8 mouse cellular contexts compared by ENCODE assay signal in genomic region chr5:115475337-115476106, GRCm38 (mm10). TPM values are rescaled to one million over a fixed set of nuclear protein-coding genes. Genes with fewer than 3 reads are reported as not detected.
DNase-seq lines count a peak whose midpoint lies in the region; ATAC-seq lines count a peak whose summit lies in the region.

No protein-coding gene starts in this region.

- no peak overlapping the region for H3K27ac ChIP-seq in lung, embryonic 15.5 days

- H3K4me1 ChIP-seq in lung, embryonic 15.5 days: peaks cover 10% of the 10 kb centered on the region

- H3K9me3 ChIP-seq in lung, embryonic 15.5 days: no peaks in the 10 kb centered on the region

- H3K36me3 ChIP-seq in lung, embryonic 15.5 days: no peaks in the 10 kb centered on the region

- WGBS in lung, embryonic 15.5 days: 11% methylated on average over 22 of the region's 22 CpGs

- intact Hi-C loops in left cerebral cortex, postnatal 14 days (cut with DNase I): no loop called here
- intact Hi-C loops in gastrocnemius, postnatal 14 days (cut with DNase I; ENCODE audit: low total_unique reads): no loop called here

- peak overlapping the region; percentile 13; the same call in 1 of the 2 replicates for H3K9ac ChIP-seq in lung, embryonic 15.5 days

- no peaks in the 10 kb centered on the region for H3K27me3 ChIP-seq in lung, embryonic 15.5 days

- H3K4me3 ChIP-seq in lung, embryonic 15.5 days: peak overlapping the region; percentile 38

- DNase-seq in left cerebral cortex, postnatal 14 days (ENCODE audit: low spot score in 2 of 2): peak; percentile 50 to 62
- DNase-seq in left cerebral cortex, adult 8-10 months (ENCODE audit: low spot score in 2 of 2): no peak
- DNase-seq in cerebellum, postnatal 10 days: peak; percentile 71 to 74
- DNase-seq in gastrocnemius, postnatal 14 days: peak; percentile 54
- DNase-seq in kidney, adult 9 months: peak; percentile 78
- peak; percentile 74 for DNase-seq in retina, embryonic 14.5 days (ENCODE audit: low spot score)
- no peak for DNase-seq in ovary, postnatal 14 days (ENCODE audit: low spot score)

- ATAC-seq in lung, embryonic 15.5 days (ENCODE audit: borderline replicate concordance, extremely low read depth, low FRiP score, low TSS enrichment): peak; percentile 60; the same call in 1 of the 2 replicates

- peak overlapping the region; percentile 58 for H3K4me2 ChIP-seq in lung, embryonic 15.5 days

RNA-seq across cellular contexts. Expression of gene Sirt4, which starts 9.0 kb away (rescaled TPM):
- 10 to 100 TPM; 27.4 to 27.7 TPM for total RNA-seq in left cerebral cortex, postnatal 14 days (2021)
- 10 to 100 TPM; 27.1 to 38.6 (median 33.1) TPM for total RNA-seq in left cerebral cortex, adult 8-10 months (2022)
- total RNA-seq in gastrocnemius, postnatal 14 days (2021): 10 to 100 TPM; 10.3 to 16.6 TPM
- polyA plus RNA-seq in lung, embryonic 15.5 days (2015; fragmentation: Nextera tagmentation; extraction: Ambion mirVana): 27.2 and 30.4 TPM in 2 replicates

RNA-seq across cellular contexts. Expression of gene Pla2g1b, which starts 9.5 kb away (rescaled TPM):
- not detected for total RNA-seq in left cerebral cortex, postnatal 14 days (2021)
- total RNA-seq in left cerebral cortex, adult 8-10 months (2022): not detected
- total RNA-seq in gastrocnemius, postnatal 14 days (2021): not detected
- polyA plus RNA-seq in lung, embryonic 15.5 days (2015; fragmentation: Nextera tagmentation; extraction: Ambion mirVana): 4.7 and 7.0 TPM in 2 replicates

RNA-seq across cellular contexts. Expression of gene Pxn, which starts 31.0 kb away (rescaled TPM):
- 10 to 100 TPM; 20.8 to 22.1 TPM for total RNA-seq in left cerebral cortex, postnatal 14 days (2021)
- total RNA-seq in left cerebral cortex, adult 8-10 months (2022): 10 to 100 TPM; 18.3 to 27.8 (median 22.9) TPM
- 10 to 100 TPM; 80.6 to 83.4 TPM for total RNA-seq in gastrocnemius, postnatal 14 days (2021)
- 57.1 and 58.6 TPM in 2 replicates for polyA plus RNA-seq in lung, embryonic 15.5 days (2015; fragmentation: Nextera tagmentation; extraction: Ambion mirVana)

RNA-seq across cellular contexts. Expression of gene Msi1, which starts 46.1 kb away (rescaled TPM):
- 10 to 100 TPM; 45.4 to 54.0 TPM for total RNA-seq in left cerebral cortex, postnatal 14 days (2021)
- total RNA-seq in left cerebral cortex, adult 8-10 months (2022): 10 to 100 TPM; 43.2 to 58.9 (median 51.0) TPM
- 1 to 10 TPM; 1.0 to 1.9 TPM for total RNA-seq in gastrocnemius, postnatal 14 days (2021)
- 9.4 and 9.7 TPM in 2 replicates for polyA plus RNA-seq in lung, embryonic 15.5 days (2015; fragmentation: Nextera tagmentation; extraction: Ambion mirVana)

Comparison
In these comparisons a context has a peak if more than half of its experiments do, and no peak if none do; other contexts are left out.
1. DNase-seq: peak in left cerebral cortex, postnatal 14 days (2 of 2), cerebellum, postnatal 10 days (2 of 2), gastrocnemius, postnatal 14 days (single experiment), kidney, adult 9 months (single experiment) and retina, embryonic 14.5 days (single experiment); none in left cerebral cortex, adult 8-10 months (0 of 2) and ovary, postnatal 14 days (single experiment).